Mouse (Mus musculus) forelimb bud, embryonic 11.5 days (tissue): ENCODE measurements at regions not wholly inside any gene's neighbourhood (a gene's known extent, or its start where the extent isn't known, plus 50 kb on each side); places are given as distances from the start of the nearest gene placed in this dataset.
A peak's percentile ranks its signal among the peaks of the same experiment; 100 is the strongest.
"Not testable (repeated sequence)": the region's sequence is repeated elsewhere in the genome, so short reads cannot be mapped to it uniquely, and the experiment has no call there.

Experiments used
- DNase-seq: peaks from one replicate; pipeline ENCODE4 v3.0.0-alpha.2; 2012; ENCODE audit warnings: low read depth, low spot score

- DNase-seq = not testable (repeated sequence)
These were observed 115.9 kb upstream of the Gm11146 start for GRCm38 (mm10) chr16:77717766-77718165.

GRCm38 (mm10) chr16:77704726-77705125 is 102.8 kb upstream of the Gm11146 start:
- no peak for DNase-seq

- DNase-seq = no peak
These were observed 93.5 kb upstream of the Gm11146 start for GRCm38 (mm10) chr16:77695443-77695842.

GRCm38 (mm10) chr16:77687056-77687839 is 85.4 kb upstream of the Gm11146 start:
- DNase-seq = no peak

- DNase-seq = no peak
These were observed 83.8 kb upstream of the Gm11146 start for GRCm38 (mm10) chr16:77685651-77686190.

- DNase-seq = no peak
These were observed 82.6 kb upstream of the Gm11146 start for GRCm38 (mm10) chr16:77684521-77684920.

- no peak for DNase-seq
These were observed 77.3 kb upstream of the Gm11146 start for GRCm38 (mm10) chr16:77679234-77679633.

- DNase-seq = no peak
These were observed 74.9 kb upstream of the Gm11146 start for GRCm38 (mm10) chr16:77676805-77677204.

- peak; percentile 62 for DNase-seq
These were observed 74.1 kb upstream of the Gm11146 start for GRCm38 (mm10) chr16:77675885-77676597.

GRCm38 (mm10) chr16:77671253-77671652 is 69.4 kb upstream of the Gm11146 start:
- no peak for DNase-seq

GRCm38 (mm10) chr16:77665781-77666180 is 63.9 kb upstream of the Gm11146 start:
- no peak for DNase-seq

GRCm38 (mm10) chr16:77662107-77662518 is 60.2 kb upstream of the Gm11146 start:
- DNase-seq = peak; percentile 92

- DNase-seq = peak; percentile 55
These were observed 51.4 kb upstream of the Gm11146 start for GRCm38 (mm10) chr16:77653306-77653705.
